ENCODE assay signal across 15 mouse cellular contexts in genomic region chr1:155596576-155596975, GRCm38 (mm10).
"Had no signal": no experiment of that assay in that cellular context is flagged by ENCODE, and none has a peak within 500 bp of the region (broad histone marks: within the 10 kb centered on the region; RNA-seq: fewer than 3 reads in every experiment).

No protein-coding gene starts in this region.

- H3K4me3 ChIP-seq: lung, embryonic 15.5 days; megakaryocyte, embryonic 14.5 days; midbrain, embryonic 13.5 days; midbrain, embryonic 15.5 days; neural tube, embryonic 12.5 days; stomach, embryonic 15.5 days had no signal

- H3K27me3 ChIP-seq: lung, embryonic 15.5 days; megakaryocyte, embryonic 14.5 days; midbrain, embryonic 13.5 days; midbrain, embryonic 15.5 days; neural tube, embryonic 12.5 days; stomach, embryonic 15.5 days had no signal

- H3K4me1 ChIP-seq: lung, embryonic 15.5 days; megakaryocyte, embryonic 14.5 days; midbrain, embryonic 13.5 days; midbrain, embryonic 15.5 days; neural tube, embryonic 12.5 days; stomach, embryonic 15.5 days had no signal

- H3K36me3 ChIP-seq: lung, embryonic 15.5 days; midbrain, embryonic 15.5 days; neural tube, embryonic 12.5 days; stomach, embryonic 15.5 days had no signal

- H3K27ac ChIP-seq: lung, embryonic 15.5 days; macrophage; midbrain, embryonic 13.5 days; midbrain, embryonic 15.5 days; neural tube, embryonic 12.5 days; stomach, embryonic 15.5 days; stomach, postnatal 0 days had no signal

- DNase-seq: lung, adult 2 months; lung, postnatal 14 days; lung, postnatal 36 days; right cerebral cortex, postnatal 14 days; thymus, adult 2 months; thymus, postnatal 25 days; thymus, postnatal 4 days had no signal
